Mouse (Mus musculus): ENCODE results near the gene Pih1d1. TPM values are rescaled to one million over a fixed set of nuclear protein-coding genes. Genes with fewer than 3 reads are reported as not detected.

The Pih1d1 gene
- total RNA-seq, 2 experiments from 2014 or later, result 2.7 to 59.6 TPM

DNA sequence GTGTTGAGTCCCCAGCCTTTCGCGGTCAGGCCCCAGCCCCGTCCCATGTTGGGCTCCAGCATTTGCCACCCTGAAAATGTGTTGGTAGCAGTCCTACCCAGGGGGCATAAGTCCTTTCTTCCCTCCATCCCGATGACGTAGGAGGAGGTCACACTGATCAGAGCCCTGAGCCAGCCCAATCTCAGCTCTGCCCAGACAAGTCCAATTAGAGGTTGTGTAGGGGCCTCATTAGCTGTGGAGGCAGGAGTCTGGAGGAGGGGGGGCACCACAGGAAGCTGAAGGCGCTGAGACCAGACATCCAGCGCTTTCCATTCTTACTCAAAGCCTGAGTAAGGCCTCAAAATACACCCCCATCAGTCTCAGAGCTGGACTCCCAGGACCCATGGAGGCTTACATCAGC, 31.8 kb downstream of the Pih1d1 start:
- no peak for ATAC-seq (replicated peaks; ENCODE audit: low FRiP score, poor library complexity, severe bottlenecking)

- no peak for ATAC-seq (replicated peaks; ENCODE audit: low FRiP score, poor library complexity, severe bottlenecking)
Measured at GRCm38 (mm10) chr7:45189600-45189999, 35.5 kb downstream of the Pih1d1 start.

DNA sequence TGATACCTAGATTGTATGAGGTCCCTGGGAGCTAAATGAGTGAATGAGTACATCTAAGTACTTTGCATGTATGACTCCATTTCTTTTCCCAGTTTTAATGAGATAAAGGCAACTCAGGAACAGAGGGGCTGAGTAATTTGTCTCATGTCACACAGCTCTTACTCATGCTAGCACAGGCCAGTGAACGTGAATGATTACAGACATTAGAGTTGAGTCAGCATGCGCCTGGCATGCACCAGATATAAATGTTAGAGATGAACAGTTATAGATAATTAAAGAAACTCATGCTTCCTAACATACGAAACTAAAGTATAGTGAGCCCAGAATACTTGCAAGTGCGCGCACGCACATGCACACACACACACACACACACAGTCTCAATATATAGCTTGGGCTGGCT, 36.1 kb downstream of the Pih1d1 start:
- 0 out of 2 replicates have a peak, but pooled peaks have one; percentile 47 for ATAC-seq (replicated peaks; ENCODE audit: low FRiP score, poor library complexity, severe bottlenecking)

DNA sequence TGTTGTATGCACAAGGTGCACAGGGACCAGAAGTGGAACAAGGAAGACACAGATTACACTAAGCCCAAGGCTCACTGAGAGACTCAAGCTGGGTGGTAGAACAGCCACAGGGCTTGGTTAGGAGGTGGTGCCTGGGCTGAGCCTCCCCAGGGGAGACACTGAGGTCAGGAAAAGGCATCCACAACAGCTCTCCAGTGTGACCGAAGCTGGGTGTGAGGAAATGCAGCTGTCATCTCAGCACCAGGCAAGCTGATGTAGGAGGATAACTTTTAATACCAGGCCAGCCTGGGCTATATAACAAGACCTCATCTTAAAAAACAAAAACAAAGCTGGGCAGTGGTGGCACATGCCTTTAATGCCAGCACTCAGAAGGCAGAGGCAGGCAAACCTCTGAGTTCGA, 37.1 kb downstream of the Pih1d1 start:
- no peak for ATAC-seq (replicated peaks; ENCODE audit: low FRiP score, poor library complexity, severe bottlenecking)

- no peak for ATAC-seq (replicated peaks; ENCODE audit: low FRiP score, poor library complexity, severe bottlenecking)
Measured at GRCm38 (mm10) chr7:45191803-45192363, 37.8 kb downstream of the Pih1d1 start.

DNA sequence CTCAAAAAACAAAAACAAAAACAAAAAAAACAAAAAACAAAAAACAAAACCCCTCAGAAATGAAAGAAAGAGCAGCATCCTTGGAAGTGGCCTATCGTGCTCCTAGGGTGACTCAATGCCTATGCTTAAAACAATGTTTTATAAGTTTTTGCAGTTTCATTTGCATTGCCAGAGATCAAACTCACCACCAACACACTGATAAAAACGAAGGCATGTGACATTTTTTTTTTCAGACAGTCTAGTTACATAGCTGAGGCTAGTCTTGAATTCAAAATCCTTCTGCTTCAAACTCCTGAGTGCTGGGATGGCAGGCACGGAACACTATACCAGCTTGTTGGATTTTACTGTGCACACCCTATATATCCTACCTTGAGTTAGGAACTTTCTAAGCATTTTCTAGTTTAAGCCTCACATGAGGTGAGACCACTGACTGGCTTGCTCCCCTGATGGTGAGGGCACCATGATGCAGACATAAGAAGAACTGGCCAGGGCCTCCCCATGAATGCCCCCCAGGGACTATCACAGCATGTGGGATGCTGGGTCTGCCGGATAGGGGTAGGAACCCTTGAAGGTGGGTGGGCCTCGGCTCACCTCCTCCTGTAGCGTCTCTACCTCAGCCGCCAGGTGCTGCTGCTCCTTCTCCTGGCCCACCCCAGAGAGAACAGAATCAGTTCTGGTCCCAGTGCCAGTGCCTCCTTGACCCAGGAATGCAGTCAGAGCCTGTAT, 38.6 kb downstream of the Pih1d1 start:
- no peak for ATAC-seq (replicated peaks; ENCODE audit: low FRiP score, poor library complexity, severe bottlenecking)

GRCm38 (mm10) chr7:45193406-45193805, 39.3 kb downstream of the Pih1d1 start:
- no peak for ATAC-seq (replicated peaks; ENCODE audit: low FRiP score, poor library complexity, severe bottlenecking)

DNA sequence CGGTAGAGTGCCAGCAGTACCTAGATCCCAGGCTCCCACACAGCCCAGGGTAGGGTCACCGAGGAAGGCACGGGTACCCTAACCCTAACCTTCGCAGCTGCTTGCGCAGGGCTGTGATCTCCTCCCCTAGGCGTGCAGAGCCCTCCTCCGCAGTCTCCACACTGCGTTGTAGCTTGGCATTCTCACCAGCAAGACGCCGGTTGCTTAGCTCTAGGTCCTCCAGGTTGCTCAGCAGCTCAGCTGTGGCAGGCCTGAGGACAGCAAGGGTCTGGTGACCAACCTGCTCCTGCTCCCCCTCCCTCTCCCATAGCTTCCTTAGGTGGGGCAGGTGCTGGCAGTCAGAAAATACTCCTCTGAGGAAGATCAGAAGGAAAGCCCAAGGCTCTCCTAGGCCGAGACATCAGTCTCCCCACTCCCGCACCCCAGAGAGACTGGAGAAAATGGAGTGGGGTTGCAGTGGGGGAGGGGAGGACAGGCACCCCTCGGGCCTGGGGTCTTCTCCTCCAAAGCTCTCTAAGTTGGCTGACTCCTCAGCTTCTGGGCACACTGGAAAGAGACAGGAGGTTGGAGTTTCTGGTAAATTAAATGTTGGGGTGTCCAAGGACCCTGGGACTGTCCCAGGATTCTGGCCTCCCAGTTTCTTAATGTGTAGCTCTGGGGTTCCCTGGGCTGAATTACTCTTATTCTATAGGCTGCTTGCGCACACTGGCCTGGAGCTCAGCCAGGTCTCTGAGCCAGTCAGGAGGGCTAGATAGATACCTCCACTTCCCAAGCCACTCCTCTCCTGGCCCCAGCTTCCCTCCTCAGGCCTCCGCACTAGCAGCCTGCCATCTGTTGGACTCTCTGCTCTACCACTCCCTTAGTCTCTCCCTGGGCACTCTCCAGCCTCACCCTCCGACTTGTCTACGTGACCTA, 40.0 kb downstream of the Pih1d1 start:
- ATAC-seq (replicated peaks; ENCODE audit: low FRiP score, poor library complexity, severe bottlenecking), result 0 out of 2 replicates have a peak, but pooled peaks have one; percentile 36

DNA sequence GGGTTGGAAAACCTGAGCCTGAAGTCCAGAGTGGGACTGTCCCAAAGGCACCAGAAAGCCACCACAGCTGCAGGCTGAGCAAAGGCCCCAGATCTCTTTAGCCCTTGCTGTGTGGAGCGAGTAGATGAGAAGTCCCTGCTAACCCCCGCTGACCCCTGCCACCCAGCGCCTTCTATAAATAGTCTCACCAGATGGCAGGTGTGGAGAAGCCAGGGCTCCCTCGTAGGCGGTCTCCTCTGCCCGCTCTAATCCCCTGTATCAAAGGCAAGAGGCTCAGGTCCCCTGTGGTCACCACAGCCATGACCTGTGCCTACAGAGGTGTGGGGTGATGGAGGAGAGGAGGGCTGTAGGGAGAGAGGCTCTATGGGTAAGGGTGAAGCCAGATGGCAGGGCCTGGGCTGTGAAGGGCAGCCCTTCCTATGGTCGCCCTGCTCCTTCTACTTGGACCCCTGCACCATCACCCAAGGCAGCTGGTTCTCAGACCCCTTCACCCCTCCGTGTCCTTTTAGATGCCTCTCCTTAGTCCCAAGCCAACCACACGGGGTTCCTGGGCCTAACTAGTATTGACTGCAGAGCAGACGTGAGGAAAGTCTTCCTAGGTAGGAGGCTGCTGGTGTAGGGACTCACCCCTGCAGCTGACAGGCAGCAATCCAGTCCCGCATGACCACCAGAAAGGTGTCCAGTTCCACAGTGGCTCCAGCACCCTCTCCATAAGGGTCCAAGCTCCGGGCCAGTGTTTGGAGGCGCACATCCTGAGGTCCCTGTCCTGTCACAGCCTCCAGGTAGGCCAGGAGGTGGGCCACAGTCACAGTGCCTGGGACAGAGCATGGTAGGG, 41.5 kb downstream of the Pih1d1 start:
- no peak for ATAC-seq (replicated peaks; ENCODE audit: low FRiP score, poor library complexity, severe bottlenecking)

- no peak for ATAC-seq (replicated peaks; ENCODE audit: low FRiP score, poor library complexity, severe bottlenecking)
Measured at GRCm38 (mm10) chr7:45196176-45196535, 42.1 kb downstream of the Pih1d1 start.

DNA sequence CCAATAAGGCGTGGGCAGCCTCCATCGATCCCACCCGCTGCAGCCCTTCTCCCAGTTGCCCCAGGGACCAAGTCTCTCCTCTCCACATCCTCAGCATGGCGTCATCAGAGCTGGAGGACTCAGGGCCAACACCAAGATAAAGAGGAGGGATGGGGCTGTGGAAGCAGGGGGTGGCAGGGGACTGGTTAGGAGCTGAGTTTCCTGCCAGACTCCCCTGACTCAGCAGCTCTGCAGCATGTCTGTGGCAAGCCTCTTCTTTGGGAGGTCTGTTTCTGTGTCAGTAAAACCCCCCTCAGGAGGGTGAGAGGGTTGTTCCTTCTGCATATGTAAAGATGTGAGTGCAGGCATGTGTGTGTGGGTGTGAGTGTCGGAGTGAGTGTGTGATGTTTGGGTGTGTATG, 42.9 kb downstream of the Pih1d1 start:
- ATAC-seq (replicated peaks; ENCODE audit: low FRiP score, poor library complexity, severe bottlenecking), result no peak

- ATAC-seq (replicated peaks; ENCODE audit: low FRiP score, poor library complexity, severe bottlenecking), result no peak
Measured at GRCm38 (mm10) chr7:45198435-45198834, 44.3 kb downstream of the Pih1d1 start.

DNA sequence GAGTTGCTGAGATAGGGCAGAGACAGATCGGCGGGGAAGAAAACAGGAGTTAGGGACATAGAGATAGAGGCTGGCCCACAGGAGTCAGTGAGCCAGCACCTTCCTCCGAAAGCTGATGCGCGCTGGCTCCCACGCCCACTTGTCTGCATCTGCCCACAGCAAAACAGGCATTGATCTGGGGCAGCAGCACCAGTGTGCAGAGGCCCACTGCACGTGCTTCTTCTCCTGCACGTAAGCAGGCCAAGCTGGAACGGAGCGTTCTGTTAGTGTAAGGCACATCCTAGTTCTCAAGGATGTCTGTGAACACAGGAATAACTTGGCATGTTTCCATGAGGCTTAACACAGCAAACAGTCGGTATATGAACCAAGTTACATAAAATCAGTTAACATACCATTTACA, 44.9 kb downstream of the Pih1d1 start:
- no peak for ATAC-seq (replicated peaks; ENCODE audit: low FRiP score, poor library complexity, severe bottlenecking)

GRCm38 (mm10) chr7:45202654-45203053, 48.6 kb downstream of the Pih1d1 start:
- no peak for ATAC-seq (replicated peaks; ENCODE audit: low FRiP score, poor library complexity, severe bottlenecking)

DNA sequence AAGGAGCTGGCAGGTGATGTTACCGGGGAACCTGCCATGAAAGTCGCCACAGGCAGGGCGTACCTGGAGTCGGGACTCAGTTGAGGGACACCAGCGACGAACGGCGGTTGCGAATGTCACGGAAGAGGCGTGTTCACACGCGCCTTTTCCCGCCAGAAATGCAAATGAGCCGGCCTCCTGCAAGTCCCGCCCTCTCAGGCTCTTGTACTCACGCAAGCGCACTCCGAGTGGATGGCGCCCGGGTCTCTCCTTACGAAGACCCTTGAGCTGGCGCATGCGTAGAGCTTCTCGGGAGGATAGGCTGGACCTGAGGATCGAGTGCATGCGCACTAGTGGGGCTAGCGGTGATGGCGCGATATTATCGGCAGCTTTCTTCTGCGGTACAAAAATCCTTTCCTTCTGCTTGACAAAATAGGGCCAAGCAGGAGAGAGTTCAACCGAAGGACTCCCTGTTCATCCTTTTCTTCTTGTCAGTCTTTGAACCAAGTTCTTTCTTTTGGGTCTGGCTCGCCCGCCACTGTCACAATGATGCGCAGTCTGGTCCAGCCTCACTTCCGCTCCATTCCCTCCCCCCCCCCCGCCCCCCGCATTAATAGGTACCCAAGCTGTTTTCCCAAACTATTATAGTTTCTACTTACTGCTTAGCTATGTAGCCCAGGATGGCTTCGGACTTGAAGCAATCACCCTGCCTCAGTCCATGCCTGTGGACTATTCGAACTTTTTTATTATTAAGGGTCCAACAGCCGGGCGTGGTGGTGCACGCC, 50.5 kb downstream of the Pih1d1 start, which contains the start of gene Ccdc155:
Gene Ccdc155 (minus strand): TSS at position 513 of the 764 bp plus-strand sequence.
- ATAC-seq (replicated peaks; ENCODE audit: low FRiP score, poor library complexity, severe bottlenecking), result peak; percentile 84

- no peak for ATAC-seq (replicated peaks; ENCODE audit: low FRiP score, poor library complexity, severe bottlenecking)
Measured at GRCm38 (mm10) chr7:45208260-45208659, 54.2 kb downstream of the Pih1d1 start.

Data from erythroblast, adult 5-6 weeks (primary cell).